Mouse (Mus musculus): ENCODE data around the gene Wapl. TPM values are rescaled to one million over a fixed set of nuclear protein-coding genes. Genes with fewer than 3 reads are reported as not detected.

Gene Wapl
- total and polyA plus RNA-seq, 3 experiments = 77.7 to 114 (median 79.2) TPM

DNA sequence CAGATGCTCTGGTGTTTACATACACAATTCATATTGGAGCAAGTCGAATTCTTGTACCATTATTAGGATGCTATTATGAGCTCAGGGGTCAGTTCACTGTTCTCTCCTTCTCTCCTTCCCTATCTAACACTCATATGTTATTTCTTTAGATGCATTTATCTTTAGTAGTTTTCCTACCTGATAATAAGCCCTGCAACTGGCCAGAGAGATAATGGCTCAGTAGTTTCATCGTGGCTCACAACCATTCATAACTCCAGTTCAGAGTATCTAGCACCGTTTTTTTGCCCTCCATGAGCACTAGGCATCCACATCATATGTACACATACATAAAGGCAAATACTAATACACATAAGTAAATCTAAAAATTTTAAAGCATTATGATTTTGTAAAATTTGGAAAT, 44.4 kb downstream of the Wapl start:
- Histone ChIP-seq H3K4me1 (ENCODE audit: control insufficient read depth in 1 of 2, insufficient read depth in 2 of 2) (no peaks in the 10 kb centered on the region), H3K36me3 (replicated peaks in 1 of 2; ENCODE audit: control insufficient read depth in 1 of 2, insufficient read depth in 1 of 2, low read length in 1 of 2) (peaks cover 19 to 58% of the 10 kb centered on the region in 2 experiments), H3K27me3 (replicated peaks) (no peaks in the 10 kb centered on the region), H3K27ac (ENCODE audit: insufficient read depth, low read depth) (no peak overlapping the region), H3K4me2 (ENCODE audit: insufficient read depth, low read depth, poor library complexity, severe bottlenecking) (no peak overlapping the region), H3K4me3 (replicated peaks in 1 of 3; ENCODE audit: low read depth in 2 of 3, low read length in 2 of 3, poor library complexity in 1 of 3) (no peak overlapping the region), H3K79me2 (replicated peaks; ENCODE audit: control insufficient read depth, extremely low read depth, insufficient read depth, poor library complexity, severe bottlenecking) (peaks cover 25% of the 10 kb centered on the region), H3K9ac (ENCODE audit: insufficient read depth, low read depth) (no peak overlapping the region), H3K9me3 (replicated peaks; ENCODE audit: low read length) (no peaks in the 10 kb centered on the region)
- DNase-seq (ENCODE audit: extremely low read depth) = no peak
- dilution Hi-C loops (cut with MboI; ENCODE audit: extremely low pct_ligation_motif_present, extremely low pct_unique_long_range_greater_than_20kb, low sequenced_read_pairs) = no loop called here
- TF ChIP-seq ELF1 (IDR thresholded peaks at IDR 0.05; ENCODE audit: low read depth, low read length) (no peak), UBTF (IDR thresholded peaks at IDR 0.05; ENCODE audit: low read depth, low read length) (no peak), ZMIZ1 (IDR thresholded peaks at IDR 0.05; ENCODE audit: low read depth, low read length) (no peak), MXI1 (IDR thresholded peaks at IDR 0.05; ENCODE audit: low read depth, low read length) (no peak), ETS1 (conservative IDR thresholded peaks at IDR 0.05; ENCODE audit: low read depth, low read length) (no peak), NELFE (IDR thresholded peaks at IDR 0.05; ENCODE audit: low read depth, low read length) (no peak), NRF1 (IDR thresholded peaks at IDR 0.05; ENCODE audit: low read depth, low read length) (no peak), MAZ (IDR thresholded peaks at IDR 0.05; ENCODE audit: low read depth, low read length) (no peak), RAD21 (IDR thresholded peaks at IDR 0.05; ENCODE audit: low read depth, low read length) (no peak), RCOR1 (conservative IDR thresholded peaks at IDR 0.05; ENCODE audit: low read depth, low read length) (no peak), MYC (IDR thresholded peaks at IDR 0.05; ENCODE audit: low read depth, low read length) (no peak), IRF4 (IDR thresholded peaks at IDR 0.05; ENCODE audit: low read depth, low read length) (no peak), SMC3 (IDR thresholded peaks at IDR 0.05; ENCODE audit: low read depth, low read length) (no peak), E2F4 (IDR thresholded peaks at IDR 0.05; ENCODE audit: insufficient replicate concordance, low read depth, low read length) (no peak), JUND (conservative IDR thresholded peaks at IDR 0.05; ENCODE audit: low read depth, low read length) (no peak)
- in situ Hi-C loops (cut with MboI; ENCODE audit: low pct_ligation_motif_present, low pct_unique_long_range_greater_than_20kb, low sequenced_read_pairs) = no loop called here

DNA sequence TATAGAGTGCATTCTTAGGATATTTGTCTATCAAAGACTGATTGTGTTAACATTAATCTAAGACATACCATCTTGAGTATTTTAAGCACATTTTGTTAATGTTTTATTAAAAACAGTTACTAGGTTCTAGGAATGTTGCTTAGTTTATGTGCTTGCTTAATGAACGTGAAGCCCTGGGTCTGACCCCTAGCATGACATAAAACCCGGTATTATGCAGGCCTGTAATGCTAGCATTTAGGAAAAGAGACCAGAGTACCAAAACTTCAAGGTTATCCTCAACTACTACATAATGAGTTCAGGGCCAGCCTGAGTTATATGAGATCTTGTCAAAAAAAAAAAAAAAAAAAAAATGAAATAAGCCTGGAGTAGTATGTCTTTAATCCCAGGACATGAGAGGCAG, 54.0 kb downstream of the Wapl start:
- H3K36me3 ChIP-seq (replicated peaks in 1 of 2; ENCODE audit: control insufficient read depth in 1 of 2, insufficient read depth in 1 of 2, low read length in 1 of 2) = peaks cover 14 to 64% of the 10 kb centered on the region in 2 experiments
- no peaks in the 10 kb centered on the region for H3K9me3 ChIP-seq (replicated peaks; ENCODE audit: low read length)
- no peak overlapping the region for H3K27ac ChIP-seq (ENCODE audit: insufficient read depth, low read depth)
- H3K79me2 ChIP-seq (replicated peaks; ENCODE audit: control insufficient read depth, extremely low read depth, insufficient read depth, poor library complexity, severe bottlenecking) = peaks cover 2% of the 10 kb centered on the region; the same call in 1 of the 2 replicates
- H3K9ac ChIP-seq (ENCODE audit: insufficient read depth, low read depth) = no peak overlapping the region
- no peak for DNase-seq (ENCODE audit: extremely low read depth)
- H3K4me1 ChIP-seq (ENCODE audit: control insufficient read depth in 1 of 2, insufficient read depth in 2 of 2) = no peaks in the 10 kb centered on the region
- in situ Hi-C loops (cut with MboI; ENCODE audit: low pct_ligation_motif_present, low pct_unique_long_range_greater_than_20kb, low sequenced_read_pairs) (no loop called here), dilution Hi-C loops (cut with MboI; ENCODE audit: extremely low pct_ligation_motif_present, extremely low pct_unique_long_range_greater_than_20kb, low sequenced_read_pairs) (no loop called here)
- H3K4me3 ChIP-seq (replicated peaks in 1 of 3; ENCODE audit: low read depth in 2 of 3, low read length in 2 of 3, poor library complexity in 1 of 3) = no peak overlapping the region
- H3K27me3 ChIP-seq (replicated peaks) = no peaks in the 10 kb centered on the region
- TF ChIP-seq IRF4 (IDR thresholded peaks at IDR 0.05; ENCODE audit: low read depth, low read length) = no peak
- TF ChIP-seq RCOR1 (conservative IDR thresholded peaks at IDR 0.05; ENCODE audit: low read depth, low read length) = no peak
- no peak for TF ChIP-seq CTCF (conservative IDR thresholded peaks at IDR 0.05 in 1 of 2, IDR thresholded peaks at IDR 0.05 in 1 of 2; ENCODE audit: low read depth in 2 of 2, low read length in 2 of 2)
- TF ChIP-seq E2F4 (IDR thresholded peaks at IDR 0.05; ENCODE audit: insufficient replicate concordance, low read depth, low read length) = no peak
- no peak for TF ChIP-seq GABPA (IDR thresholded peaks at IDR 0.05; ENCODE audit: insufficient replicate concordance, low read depth, low read length)
- TF ChIP-seq CHD2 (IDR thresholded peaks at IDR 0.05; ENCODE audit: low read length) = no peak
- no peak for TF ChIP-seq ZC3H11A (IDR thresholded peaks at IDR 0.05; ENCODE audit: low read depth, low read length)
- no peak overlapping the region for H3K4me2 ChIP-seq (ENCODE audit: insufficient read depth, low read depth, poor library complexity, severe bottlenecking)

All from CH12.LX (cell line).